Mouse (Mus musculus) gastrocnemius, postnatal 4 days (tissue): ENCODE data around the gene Zmiz1. TPM values are rescaled to one million over a fixed set of nuclear protein-coding genes. Genes with fewer than 3 reads are reported as not detected.

Source experiments
- DNase-seq, 2 experiments: peaks; one replicate each; pipeline ENCODE4 v3.0.0; 2021 to 2022; ENCODE audit warnings: low spot score in 2 of 2, mixed read lengths in 2 of 2
- total RNA-seq, 2 experiments: library from RNA; stranded (reverse); gene quantifications; 2 replicates each; pipeline ENCODE4 v1.2.3; 2021

Zmiz1 gene
- total RNA-seq, 2 experiments from 2014 or later = 53.8 to 55.2 TPM

DNA sequence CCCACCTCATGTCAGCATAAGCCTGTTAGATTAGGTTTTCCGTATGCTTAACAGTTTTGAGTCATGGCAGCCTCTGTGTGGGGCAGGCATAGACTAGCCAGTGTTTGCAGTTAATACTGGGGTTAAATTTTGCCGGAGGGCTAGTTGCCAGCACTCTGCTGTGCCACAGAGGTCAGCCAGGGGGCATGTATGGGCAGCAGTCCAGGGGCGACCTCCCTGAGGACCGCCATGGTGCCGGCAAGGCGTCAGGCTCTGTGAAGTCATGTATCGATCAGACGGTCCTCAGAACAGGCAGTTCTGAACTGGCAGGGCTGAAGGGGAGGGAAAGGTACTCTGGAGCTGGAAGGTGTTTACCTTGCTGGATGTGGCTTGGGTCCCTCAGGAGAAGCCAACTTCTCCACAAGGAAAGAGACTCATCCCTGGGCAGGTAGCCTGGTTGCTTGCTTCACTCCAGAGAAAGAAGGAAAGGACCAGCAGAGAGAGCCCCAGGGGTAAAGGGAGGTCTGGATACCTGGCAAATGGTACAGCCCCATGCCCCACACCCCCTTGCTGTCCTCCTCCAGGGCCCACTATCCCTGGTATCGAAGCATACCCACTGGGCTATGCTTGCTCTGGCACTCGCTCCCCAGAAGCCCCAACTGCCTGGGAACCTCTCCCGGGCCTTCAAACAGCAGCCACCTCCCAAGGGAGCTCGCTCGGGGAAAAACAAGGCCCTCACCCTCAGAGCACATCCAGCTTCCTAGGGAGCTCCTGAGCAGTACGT, 151.6 kb downstream of the Zmiz1 start:
- no peak for DNase-seq

DNA sequence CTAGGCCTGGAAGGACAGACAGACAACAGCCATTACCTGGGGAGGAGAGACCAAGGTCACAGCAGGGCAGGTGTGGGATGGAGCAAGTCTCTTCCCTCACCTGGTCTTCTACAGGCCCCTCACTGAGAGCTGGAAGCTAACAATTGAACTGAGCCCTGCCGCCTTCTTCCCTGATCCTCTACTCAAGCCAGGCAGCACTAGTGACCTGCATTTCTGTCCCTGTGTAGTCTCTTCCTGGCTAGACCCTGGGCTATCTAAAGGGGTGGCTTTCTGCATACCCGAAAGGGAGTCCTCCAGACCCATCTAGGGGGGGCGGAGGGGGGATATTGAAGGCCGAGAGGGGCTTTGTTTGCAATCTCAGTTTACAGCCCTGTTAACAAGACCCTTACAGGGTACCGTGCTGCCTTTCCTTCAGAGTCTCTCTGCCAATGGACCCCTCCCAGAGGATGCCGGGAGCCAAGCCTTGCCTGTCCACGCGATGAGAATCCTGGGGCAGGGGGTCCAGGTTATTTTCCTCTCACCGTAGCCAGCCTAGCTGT, 152.2 kb downstream of the Zmiz1 start:
- DNase-seq = no peak

DNA sequence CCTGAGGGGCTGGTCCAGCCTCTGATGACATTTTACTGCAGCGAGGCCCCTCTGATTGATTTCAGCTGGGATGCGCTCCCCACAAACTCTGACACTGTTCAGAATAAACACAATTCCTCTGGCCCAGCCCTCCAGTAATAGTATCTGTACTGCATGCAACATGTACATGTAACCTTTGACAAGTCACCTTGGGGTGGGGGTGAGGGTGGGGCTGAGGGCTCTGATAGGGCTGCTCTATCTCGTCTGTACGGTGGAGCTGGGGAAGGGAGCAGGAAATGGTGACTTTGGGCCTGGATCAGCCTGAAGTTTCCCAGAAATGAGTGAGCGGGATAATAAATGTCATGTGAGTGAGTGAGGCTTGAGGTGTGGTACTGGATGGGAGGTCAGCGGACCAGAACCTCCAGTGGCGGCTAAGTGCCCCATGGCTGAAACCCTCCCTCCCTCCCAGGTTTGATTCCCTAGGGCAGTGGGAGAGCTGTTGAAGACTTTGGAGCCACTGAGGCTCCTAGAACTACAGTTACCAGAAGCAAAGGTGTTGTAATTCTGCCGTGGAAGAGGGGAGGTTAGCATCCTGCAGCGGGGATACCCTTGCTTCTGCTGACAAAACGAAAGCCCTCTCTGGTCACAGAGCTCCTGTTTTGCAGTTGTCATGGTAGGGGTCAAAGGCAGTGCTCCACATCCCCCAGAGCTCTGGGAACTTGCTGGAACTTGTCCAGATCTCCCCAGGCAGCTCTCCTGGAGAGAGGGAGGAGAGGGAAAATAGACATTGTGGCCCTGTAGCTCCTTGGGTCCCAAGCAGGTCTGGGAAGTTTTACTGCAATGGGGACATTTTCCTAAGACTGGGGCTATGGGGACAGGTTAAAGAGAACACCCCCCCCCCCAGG, 153.1 kb downstream of the Zmiz1 start:
- DNase-seq = no peak

DNA sequence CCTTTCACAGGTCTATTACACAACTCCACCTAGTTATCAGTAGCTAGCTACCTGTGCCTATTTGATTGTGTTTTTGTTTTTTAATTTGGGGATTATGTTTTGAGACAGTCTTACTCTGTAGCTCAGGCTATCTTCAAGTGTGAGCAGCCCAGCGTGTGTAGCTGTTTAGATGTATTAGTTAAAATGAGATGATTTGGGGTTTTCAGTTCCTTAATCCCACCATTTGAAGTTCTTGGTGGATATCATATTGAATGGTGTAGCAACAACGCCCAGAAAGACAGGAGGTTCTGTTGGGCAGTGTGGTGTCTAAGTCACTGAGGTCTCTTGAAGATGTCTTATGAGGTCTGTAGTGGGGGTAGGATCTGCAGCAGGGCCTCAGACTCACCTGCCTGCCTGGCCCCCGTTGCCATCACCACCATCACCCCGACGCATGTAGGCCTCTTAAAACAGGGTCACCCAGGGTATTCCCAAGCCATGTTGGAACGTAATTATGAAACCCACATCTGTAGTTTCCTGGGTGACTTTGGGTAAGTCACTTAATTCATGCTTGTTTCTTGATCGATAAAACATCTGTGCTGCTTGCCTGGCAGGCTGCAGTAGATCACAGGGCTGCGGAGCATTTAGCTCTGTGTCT, 155.1 kb downstream of the Zmiz1 start:
- no peak for DNase-seq

DNA sequence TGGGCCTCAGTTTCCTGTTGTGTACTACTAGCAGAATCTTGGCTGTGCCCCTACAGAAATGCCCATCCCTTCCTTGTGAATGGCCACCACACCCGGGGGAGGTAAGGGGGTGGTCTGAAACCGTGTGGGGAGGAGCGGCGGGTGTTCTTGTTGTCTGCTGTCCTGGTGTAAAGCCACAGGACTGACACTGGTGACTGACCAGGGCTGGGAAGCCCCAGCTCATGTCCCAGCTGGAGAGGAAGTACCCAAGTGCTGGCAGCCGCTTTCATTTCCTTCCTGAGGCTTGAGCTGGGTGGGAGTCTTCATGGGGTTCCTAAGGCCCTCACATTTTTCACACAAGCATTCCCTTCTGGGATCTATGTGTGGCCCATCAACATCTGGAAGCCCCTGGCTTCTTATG, 155.7 kb downstream of the Zmiz1 start:
- no peak for DNase-seq

DNA sequence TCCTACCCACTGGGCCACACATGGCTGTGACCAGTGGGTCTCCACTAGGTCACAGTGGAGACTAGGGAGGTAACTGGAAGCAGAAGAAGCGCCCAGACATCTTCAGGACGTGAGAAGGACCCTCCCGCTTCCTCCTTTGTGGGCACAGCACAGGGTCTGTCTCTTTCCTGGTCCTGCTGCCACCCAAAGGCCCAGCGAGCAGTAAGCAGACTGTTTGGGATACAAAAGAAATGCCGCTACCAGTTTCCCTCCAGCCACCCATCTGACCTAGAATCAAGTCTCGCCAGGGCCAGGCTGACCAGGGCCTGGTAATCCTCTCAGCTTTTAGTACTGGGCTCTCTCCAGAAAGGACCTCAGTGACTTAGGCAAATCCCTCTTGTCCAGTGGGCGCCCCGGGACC, 156.6 kb downstream of the Zmiz1 start:
- DNase-seq = no peak

- DNase-seq = no peak
These were observed 157.2 kb downstream of the Zmiz1 start for GRCm38 (mm10) chr14:25616009-25616723.

DNA sequence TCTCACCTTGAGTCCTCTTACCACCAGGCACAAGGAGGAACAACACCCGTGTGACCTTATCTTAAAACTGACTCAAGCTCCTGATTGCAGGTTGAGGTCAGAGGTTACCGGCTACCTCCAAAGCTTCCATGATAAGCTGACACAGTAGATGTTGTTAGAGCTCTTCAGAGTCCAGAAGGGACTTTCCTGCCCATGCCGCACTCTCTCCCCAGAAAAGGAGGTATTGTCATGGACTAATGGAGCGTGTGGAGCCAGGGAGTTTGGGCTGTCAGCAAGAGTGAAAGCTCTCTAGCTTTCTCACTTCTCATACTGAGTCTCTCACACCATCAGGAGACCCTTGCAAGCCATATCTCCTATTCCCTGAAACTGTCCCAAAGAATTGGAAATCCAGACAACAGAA, 158.3 kb downstream of the Zmiz1 start:
- no peak for DNase-seq

DNA sequence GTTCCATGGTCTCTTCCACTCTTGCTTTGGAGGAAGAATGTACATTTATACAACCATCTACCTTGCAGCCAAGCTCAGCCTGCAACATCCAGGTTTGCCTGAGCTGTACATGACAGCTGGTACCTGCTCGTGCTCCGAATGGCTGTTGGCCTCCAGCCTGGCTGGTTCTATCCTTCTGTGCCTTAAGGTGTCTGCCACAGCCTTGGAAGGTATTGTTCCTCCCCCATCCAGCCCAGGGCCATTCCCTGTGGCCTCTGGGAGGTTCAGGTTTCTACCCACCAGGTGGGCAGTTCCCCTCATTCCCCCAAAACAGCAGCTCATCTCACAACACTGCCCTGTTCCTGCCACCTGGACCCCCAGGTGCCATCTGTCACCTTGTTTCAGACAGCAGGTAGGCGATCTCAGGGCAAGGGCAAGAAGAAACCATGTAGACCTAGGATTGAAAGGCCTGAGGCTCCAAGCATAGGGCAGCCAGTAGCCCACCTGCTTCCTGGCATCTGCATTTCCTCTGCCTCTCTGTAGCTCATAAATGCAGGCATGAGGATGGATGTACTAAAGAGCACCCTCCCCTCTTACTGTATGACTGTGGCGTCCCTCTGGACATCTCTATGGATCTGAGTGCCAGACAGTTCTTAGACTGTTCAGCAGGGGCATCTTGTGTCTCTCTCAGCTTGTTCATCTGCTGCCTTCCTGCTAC, 160.2 kb downstream of the Zmiz1 start:
- no peak for DNase-seq

DNA sequence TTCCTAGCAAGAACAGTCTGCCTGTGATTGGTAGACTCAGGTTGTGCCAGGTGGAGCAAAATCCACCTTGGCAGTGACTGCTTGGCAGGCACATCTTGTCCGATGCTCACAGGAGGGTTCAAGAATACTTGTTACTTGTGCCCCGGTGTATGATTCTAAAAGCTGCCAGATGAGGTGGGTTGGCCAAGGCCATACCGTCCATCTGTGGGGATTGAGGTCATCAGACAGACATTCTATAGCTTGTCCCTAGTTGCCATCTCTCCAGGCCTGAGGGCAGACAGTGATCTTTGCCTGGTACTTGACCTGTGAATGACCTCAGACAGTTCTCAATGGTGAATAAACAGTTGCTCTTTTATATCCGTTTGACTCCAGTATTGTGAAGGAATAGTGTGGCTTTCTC, 161.8 kb downstream of the Zmiz1 start:
- no peak for DNase-seq

DNA sequence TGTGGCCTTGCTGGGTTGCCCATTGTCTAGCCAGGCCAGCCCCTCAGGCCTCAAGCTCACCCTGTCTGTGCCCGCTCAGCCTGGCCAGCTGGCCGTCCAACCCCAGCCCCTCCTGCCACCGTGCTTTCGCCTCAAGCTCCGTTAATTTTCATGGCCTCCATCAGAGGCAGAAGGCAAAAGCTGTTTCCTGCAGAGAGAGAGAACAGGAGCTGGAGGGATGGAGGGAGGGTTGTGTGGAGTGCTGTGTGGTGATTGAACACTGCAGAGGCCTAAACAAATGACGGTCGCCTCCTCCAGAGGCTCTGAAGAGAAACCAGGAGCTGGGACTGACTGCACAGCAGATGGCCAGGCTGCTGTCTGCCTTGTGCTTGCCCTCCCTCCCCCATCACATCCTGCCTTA, 164.7 kb downstream of the Zmiz1 start:
- DNase-seq = no peak

DNA sequence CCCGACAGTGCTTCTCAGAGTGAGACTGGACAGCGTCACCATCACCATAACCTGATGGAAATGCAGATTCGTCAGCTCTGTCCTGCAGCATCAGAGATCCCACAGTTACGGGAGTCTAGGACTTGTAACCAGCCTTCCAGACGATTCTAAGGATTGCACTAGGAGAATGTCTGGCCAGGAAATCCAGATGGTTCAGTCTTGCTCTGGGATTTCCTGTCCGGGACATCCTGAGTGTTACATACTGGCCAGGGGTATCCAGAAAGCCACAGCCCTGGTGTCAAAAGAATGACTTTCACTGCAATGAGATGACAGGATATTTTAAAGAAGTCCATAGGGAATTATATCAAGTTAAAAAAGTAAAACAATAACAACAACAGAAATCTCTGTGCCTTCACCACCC, 165.7 kb downstream of the Zmiz1 start:
- DNase-seq = no peak

GRCm38 (mm10) chr14:25627599-25628255, 168.7 kb downstream of the Zmiz1 start:
- no peak for DNase-seq

GRCm38 (mm10) chr14:25628448-25629099, 169.6 kb downstream of the Zmiz1 start:
- no peak for DNase-seq

DNA sequence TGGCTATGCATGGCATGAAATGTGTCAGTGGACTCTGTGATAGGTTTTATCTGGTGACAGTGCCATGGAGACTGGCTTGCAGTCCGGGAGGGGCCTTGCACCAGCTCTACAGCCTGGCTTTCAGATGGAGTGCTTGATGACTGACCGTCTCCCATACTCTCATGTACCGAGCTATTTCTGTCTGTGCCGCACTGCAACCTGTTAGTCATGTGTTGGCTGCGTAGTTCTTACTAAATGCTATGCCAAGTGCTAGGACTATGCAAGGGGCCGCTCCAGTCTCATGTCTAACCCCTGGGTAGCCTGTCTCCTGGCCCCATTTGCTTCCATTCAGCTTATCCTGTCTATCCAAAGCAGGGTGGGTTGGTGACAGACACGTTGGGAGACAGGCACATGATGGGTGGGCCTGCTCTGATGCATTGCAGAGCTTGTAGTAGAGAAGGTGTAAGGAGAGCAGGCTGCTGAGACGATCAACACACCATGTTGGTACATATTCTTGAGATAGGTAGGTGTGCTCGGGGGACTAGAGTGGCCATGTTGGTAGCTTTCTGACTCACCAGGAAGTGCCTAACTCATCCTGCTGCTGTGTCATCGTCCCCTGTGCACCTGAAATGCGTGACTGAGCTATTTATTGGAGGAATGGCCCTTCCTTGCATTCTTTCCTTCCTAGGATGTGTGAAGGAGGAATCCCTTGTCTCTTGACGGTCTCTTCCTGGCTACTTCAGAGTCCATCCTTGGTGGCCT, 171.1 kb downstream of the Zmiz1 start:
- no peak for DNase-seq

DNA sequence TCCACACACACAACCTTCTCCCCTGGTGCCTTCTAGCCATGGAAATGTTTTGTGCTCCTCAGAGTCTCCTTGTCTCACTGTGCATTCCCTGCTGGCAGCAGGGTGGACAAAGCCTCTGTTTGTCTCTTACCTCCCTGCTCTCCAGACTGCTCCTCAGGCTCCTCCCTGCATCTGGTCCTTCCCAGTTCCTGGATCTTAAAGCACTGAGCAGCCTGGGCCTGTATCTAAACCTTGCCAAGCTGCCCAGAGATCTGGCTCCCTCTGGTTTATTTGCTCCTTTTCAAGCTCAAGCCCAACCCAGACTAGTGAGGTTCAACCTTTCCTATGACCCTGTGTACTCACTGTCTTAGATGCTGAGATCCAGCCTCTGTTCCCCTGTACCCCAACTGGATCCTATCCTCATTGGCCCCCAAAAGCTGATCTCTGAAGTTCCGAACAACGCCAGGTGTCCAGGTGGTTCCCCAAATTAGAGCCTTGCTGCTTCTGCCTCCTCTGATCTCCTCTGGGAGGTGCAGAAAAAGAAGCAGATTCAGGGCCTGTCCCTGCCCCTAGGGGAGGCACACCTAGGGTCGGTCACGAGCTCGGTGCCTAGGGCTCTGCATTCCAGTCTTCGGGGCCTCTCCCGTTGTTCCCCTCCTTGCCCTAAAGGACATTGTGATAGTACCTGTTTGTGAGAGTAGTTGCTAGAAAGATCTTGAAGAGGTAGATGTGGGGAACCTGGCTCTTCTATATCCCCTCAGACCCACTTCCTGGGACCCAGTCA, 171.8 kb downstream of the Zmiz1 start:
- no peak for DNase-seq

DNA sequence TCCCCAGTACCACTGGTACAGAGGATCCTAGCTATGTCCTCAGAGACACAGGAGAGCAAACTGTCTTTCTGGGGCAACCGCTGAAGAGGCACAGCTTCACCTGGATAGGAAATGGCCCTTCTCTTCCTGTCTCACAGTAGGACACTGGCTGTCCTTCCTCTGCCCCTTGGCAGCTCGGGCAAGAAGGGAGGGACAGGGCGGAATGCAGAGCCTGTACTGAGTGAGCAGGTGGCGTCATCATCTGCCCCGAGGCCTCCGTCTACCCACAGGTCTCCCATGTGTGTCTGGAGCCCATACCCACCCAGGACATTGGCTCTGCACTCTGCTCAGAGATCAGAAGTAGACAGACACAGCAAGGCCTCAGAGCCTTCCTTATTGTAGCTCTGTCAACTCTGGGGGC, 172.5 kb downstream of the Zmiz1 start:
- DNase-seq = no peak
